Mouse (Mus musculus): ENCODE results near the gene Pi4kb. TPM values are rescaled to one million over a fixed set of nuclear protein-coding genes. Genes with fewer than 3 reads are reported as not detected.
A peak's percentile ranks its signal among the peaks of the same experiment; 100 is the strongest.
"Not testable (repeated sequence)": the region's sequence is repeated elsewhere in the genome, so short reads cannot be mapped to it uniquely, and the experiment has no call there.

Pi4kb gene
- 18.0 and 20.3 TPM in 2 replicates for polyA plus RNA-seq (2016; fragmentation: Nextera tagmentation; extraction: Ambion mirVana)

DNA sequence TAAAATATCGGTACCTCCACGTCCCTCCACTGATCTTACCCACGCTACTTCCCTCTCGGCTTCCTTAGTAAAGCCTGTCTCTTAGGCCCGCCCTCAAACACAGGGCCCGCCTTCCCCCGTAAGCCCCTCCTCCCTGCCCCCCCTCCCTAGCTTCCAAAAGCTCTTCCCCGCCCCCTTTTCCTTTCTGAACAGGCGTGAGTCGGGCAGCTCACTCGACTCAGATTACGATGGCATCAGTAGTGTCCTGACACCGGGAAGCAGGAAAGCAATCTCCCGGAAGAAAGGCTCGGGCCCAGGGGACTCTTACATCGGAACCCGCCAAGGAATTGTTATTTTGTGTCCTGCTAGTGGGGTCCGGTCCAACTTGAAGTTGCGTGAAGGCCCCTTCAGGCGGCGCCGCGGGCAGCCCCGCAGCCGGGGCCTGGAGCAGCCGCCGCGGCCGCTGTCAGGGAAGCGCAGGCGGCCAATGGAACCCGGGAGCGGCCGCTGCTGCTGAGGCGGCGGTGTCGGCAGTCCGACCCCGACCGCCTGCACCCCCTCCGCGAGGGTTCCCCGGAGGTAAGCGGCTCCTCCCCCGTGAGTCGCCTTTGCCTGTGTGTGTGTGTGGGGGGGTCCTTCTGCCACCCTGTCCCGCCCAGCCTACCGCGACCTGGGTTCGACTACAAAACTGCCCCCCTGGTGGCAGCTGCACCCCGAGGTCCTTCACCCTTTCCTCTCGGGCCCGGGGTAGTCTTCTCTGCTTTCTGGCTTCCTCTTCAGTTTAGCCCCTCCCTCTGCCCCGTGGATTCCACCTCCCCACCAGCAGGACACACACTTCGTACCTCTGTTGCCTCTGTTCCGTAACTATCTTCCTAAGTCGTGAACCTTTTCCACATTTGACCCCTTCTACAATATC, at the start of gene Pi4kb:
TSS of gene Pi4kb (plus strand) at position 204 of the 895 bp plus-strand sequence.
- no peaks in the 10 kb centered on the region for H3K27me3 ChIP-seq (replicated peaks)
- H3K9ac ChIP-seq = peak within 1 kb of the TSS; percentile 98
- peaks cover 19% of the 10 kb centered on the region for H3K36me3 ChIP-seq
- H3K4me2 ChIP-seq = peak within 1 kb of the TSS; percentile 79
- WGBS = under 1% methylated on average over 53 of the region's 57 CpGs
- H3K27ac ChIP-seq (ENCODE audit: poor library complexity, severe bottlenecking) = peak within 1 kb of the TSS; percentile 88
- no peaks in the 10 kb centered on the region for H3K9me3 ChIP-seq (replicated peaks)
- H3K4me3 ChIP-seq = peak within 1 kb of the TSS; percentile 97
- ATAC-seq (ENCODE audit: insufficient number of reproducible peaks, low FRiP score) = peak; percentile 94
- H3K4me1 ChIP-seq (replicated peaks) = peaks cover 16% of the 10 kb centered on the region

DNA sequence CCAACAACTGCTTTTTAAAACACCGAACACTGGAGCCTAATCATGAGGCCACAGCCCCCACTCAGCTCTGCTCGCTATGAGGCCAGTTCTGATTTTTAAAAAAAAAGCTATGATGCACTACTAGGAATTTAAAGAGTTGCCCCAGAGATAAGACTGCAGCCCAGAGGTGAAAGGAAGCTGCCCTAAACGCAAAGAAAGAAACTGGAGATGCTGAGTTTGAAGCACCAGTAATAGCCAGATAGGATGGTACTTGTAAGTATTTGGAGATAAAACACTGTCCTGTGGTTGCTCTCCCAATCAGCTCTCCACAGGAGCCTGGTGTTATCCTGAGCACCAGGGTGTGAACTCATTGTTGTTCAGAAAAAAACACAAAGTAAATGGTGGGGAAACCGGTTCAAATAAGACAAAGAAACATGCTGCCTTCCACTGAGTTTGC, 48.2 kb upstream of the Pi4kb start:
- 17% methylated on average over 4 of the region's 4 CpGs for WGBS
- H3K4me2 ChIP-seq; H3K9ac ChIP-seq; H3K9me3 ChIP-seq (replicated peaks); H3K27me3 ChIP-seq (replicated peaks); H3K4me3 ChIP-seq; H3K27ac ChIP-seq (ENCODE audit: poor library complexity, severe bottlenecking); H3K36me3 ChIP-seq: not testable (repeated sequence)
- ATAC-seq (ENCODE audit: insufficient number of reproducible peaks, low FRiP score) = peak; percentile 66
- peaks cover 12% of the 10 kb centered on the region for H3K4me1 ChIP-seq (replicated peaks)

DNA sequence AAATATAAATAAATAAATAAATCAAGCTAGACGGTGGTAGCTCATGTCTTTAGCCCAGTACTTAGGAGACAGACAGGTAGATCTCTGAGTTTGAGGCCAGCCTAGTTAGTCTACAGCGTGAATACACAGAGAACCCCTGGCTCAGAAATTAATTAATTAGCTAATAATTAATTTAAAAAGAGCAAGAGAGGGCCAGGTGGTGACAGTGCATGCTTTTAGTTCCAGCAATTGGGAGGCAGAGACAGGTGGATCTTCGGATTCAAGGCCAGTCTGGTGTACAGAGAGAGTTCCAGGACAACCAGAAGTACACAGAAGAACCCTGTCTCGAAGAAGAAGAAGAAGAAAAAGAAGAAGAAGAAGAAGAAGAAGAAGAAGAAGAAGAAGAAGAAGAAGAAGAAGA, 45.6 kb upstream of the Pi4kb start:
- H3K36me3 ChIP-seq; ATAC-seq (ENCODE audit: insufficient number of reproducible peaks, low FRiP score); H3K27me3 ChIP-seq (replicated peaks); H3K4me2 ChIP-seq; H3K9ac ChIP-seq; H3K9me3 ChIP-seq (replicated peaks); H3K27ac ChIP-seq (ENCODE audit: poor library complexity, severe bottlenecking); H3K4me3 ChIP-seq: not testable (repeated sequence)
- H3K4me1 ChIP-seq (replicated peaks) = peaks cover 30% of the 10 kb centered on the region
- WGBS = 92% methylated on average over 4 of the region's 4 CpGs

DNA sequence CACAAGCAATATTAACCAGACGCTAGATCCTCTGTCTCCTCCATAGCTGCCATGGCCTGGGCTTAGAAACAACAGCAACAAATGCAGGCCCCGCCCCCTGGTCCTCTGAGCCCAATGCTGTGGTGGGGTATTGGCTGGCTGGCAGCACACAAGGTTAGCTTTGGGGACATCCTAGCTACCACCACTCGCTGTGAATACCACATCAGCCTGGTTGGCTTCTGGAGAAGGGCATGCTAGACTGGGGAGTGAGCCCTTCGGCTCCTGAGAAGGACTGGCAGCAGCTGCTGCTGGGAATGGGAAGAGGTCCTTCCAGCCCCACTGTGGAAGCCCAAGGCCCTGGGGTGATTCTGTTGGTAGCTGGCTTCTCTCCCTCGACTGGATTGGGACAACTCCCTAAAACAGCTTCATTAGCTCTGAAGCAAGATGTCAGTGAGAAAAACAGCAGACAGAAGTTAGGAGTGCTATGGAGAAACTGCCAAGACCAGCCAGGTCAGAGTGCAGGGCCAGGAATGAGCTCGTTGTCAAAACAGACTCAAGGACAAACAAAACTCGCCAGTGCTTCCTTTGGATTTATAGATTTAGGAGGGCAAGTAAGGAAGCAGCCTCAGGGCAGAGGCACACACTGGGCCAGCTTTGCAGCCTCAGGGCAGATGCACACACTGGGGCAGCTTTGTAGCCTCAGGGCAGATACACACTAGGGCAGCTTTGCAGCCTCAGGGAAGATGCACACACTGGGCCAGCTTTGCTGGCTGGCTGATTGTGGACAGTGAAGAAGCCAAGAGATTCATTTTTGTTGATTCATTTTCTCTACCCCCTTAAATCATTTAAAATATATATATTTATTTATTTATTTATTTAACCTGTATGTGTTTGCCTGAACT, 43.9 kb upstream of the Pi4kb start:
- not testable (repeated sequence) for H3K4me3 ChIP-seq; ATAC-seq (ENCODE audit: insufficient number of reproducible peaks, low FRiP score); H3K27me3 ChIP-seq (replicated peaks); H3K9ac ChIP-seq; H3K4me2 ChIP-seq; H3K9me3 ChIP-seq (replicated peaks); H3K36me3 ChIP-seq; H3K27ac ChIP-seq (ENCODE audit: poor library complexity, severe bottlenecking)
- peaks cover 32% of the 10 kb centered on the region for H3K4me1 ChIP-seq (replicated peaks)
- WGBS = 42% methylated on average over 7 of the region's 7 CpGs

DNA sequence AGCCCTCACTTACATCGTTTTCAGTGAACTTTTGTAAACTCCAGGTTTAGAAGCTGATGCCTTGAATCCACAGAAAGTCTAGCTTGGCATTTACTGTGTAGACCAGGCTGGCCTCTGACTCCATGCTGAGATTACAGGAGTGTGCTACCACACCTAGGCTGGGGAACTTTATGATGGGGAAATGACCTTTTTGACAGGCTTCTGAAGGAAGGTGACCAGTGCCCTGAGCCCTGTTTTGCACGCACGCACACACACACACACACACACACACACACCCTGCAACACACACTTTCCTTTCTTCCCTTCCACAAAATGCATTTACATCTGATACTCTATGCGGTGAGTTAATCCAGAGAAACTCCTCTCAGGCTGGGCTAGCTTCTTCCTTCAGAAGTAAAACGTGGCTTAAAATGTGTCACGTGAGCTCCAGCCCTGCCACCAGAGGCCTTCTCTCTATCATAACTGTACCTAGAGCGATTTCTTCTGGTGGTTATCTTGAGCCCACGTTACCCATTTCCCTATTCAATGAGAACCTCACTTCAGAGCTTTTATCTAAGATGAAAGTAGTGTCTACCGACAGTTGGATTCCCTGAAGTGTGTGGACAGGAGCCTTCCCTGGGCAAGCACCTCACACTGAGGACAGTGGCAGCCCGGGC, 43.0 kb upstream of the Pi4kb start:
- H3K27ac ChIP-seq (ENCODE audit: poor library complexity, severe bottlenecking); H3K36me3 ChIP-seq; H3K27me3 ChIP-seq (replicated peaks); H3K4me2 ChIP-seq; H3K4me3 ChIP-seq; H3K9ac ChIP-seq; ATAC-seq (ENCODE audit: insufficient number of reproducible peaks, low FRiP score); H3K9me3 ChIP-seq (replicated peaks): not testable (repeated sequence)
- peaks cover 28% of the 10 kb centered on the region for H3K4me1 ChIP-seq (replicated peaks)
- 59% methylated on average over 10 of the region's 10 CpGs for WGBS

DNA sequence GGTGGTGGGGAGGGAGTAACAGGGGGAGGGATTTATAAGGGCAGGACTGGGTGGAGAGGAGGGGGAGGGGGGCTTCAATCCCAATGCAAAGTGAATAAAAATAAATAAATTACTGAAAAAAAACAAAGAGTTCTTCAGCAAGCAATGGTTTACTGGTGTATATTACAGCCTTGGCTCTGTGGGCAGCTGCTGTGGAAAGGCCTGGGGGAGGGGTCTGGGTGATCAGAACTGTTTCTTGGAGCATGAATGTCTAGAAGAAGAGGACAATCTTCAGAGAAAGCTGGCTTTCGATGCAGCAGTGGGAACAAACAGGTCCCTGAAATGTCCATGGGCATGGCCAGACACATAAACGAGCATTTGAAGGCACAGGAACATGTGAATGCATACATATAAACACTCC, 42.3 kb upstream of the Pi4kb start:
- H3K9ac ChIP-seq; H3K9me3 ChIP-seq (replicated peaks); H3K27me3 ChIP-seq (replicated peaks); H3K4me3 ChIP-seq; H3K36me3 ChIP-seq; ATAC-seq (ENCODE audit: insufficient number of reproducible peaks, low FRiP score): not testable (repeated sequence)
- peak overlapping the region; percentile 79; the same call in 1 of the 2 replicates for H3K4me2 ChIP-seq
- H3K4me1 ChIP-seq (replicated peaks) = peaks cover 28% of the 10 kb centered on the region
- peak overlapping the region; percentile 65; the same call in 1 of the 2 replicates for H3K27ac ChIP-seq (ENCODE audit: poor library complexity, severe bottlenecking)
- 61% methylated on average over 2 of the region's 2 CpGs for WGBS

DNA sequence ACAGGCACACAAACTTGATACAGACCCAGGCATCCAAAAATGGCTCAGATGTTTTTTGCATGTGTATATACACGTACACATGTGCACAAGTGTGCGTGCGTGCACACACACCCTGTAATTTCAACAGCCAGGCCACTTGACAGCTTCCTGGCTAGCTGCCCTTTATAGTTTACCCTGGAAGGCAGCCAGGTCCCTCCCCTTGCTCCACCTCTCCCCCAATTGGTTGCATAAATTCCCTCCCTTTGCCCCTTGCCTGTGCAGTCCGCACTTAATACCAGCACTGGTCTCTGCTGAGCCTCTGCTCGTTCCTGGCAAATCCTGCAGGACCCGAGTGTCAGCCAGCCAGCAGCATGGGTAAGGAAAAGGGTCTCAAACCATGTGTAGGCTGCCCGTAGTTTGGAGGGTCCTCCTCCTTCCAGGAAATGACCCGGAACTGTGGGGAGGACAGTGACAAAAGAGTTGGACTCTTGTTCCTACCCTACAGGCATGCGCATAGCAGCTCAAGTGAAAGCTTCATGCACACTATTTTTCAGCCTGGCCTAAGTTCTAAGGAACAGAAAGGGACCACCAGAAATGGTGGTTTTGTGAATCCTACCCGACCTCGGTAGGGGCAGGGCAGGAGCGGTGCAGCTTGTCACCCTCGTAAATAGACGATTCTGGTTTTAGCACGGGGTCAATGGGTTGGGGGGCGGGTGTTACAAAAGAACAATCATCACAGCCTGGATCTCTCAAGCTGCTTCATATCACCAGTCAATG, 41.5 kb upstream of the Pi4kb start, which contains the start of gene Selenbp1:
TSS of gene Selenbp1 (plus strand) at position 248 of the 756 bp plus-strand sequence.
- Histone ChIP-seq H3K9me3 (replicated peaks) (no peaks in the 10 kb centered on the region), H3K27ac (ENCODE audit: poor library complexity, severe bottlenecking) (peak within 1 kb of the TSS; percentile 93), H3K36me3 (no peaks in the 10 kb centered on the region), H3K9ac (peak within 1 kb of the TSS; percentile 67), H3K4me2 (peak within 1 kb of the TSS; percentile 79), H3K27me3 (replicated peaks) (no peaks in the 10 kb centered on the region), H3K4me1 (replicated peaks) (peaks cover 28% of the 10 kb centered on the region), H3K4me3 (peak within 1 kb of the TSS; percentile 52)
- WGBS = 5% methylated on average over 16 of the region's 16 CpGs
- ATAC-seq (ENCODE audit: insufficient number of reproducible peaks, low FRiP score) = peak; percentile 84

DNA sequence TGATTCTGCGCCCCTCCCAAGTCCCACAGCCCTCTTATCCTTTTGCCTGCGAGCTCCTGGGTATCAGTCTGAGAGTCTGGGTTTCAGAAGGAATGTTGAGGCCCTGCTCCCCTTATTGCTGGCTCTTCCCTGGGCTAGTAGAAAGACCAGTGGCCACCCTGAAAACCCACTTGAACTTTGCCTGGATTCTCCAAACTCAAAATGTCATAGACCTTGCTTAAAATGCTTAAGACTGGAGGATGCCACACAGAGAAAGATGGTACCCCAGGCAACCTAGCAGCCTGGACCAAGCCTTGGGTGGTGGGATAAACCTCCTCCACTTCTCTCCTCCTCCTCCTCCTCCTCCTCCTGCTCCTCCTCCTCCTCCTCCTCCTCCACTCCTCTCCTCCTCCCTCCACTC, 40.9 kb upstream of the Pi4kb start:
- WGBS = no CpG with 5 or more reads among the region's 2 CpGs

DNA sequence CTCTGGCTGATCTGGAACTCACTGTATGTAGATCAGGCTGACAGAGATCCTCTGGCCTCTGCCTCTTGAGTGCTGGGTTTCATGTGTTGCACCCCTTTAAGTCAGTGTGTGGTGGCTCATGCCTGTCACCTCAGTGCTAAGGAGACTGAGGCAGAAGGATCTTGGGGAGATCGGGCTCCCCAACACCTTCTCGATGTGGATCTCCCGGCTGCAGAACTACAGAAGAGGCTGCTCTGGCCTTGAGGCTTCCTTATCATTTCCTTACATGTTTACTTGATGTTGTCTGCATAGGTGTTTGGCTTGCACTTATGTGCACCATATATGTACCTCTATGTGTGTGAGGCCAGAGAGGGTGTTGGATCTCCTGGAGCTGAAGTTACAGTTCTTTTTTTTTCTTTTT, 40.0 kb upstream of the Pi4kb start:
- ATAC-seq (ENCODE audit: insufficient number of reproducible peaks, low FRiP score); H3K27ac ChIP-seq (ENCODE audit: poor library complexity, severe bottlenecking): not testable (repeated sequence)

More for the DNA sequence above, 40.9 kb upstream of the Pi4kb start:
- H3K9me3 ChIP-seq (replicated peaks); ATAC-seq (ENCODE audit: insufficient number of reproducible peaks, low FRiP score); H3K9ac ChIP-seq; H3K27me3 ChIP-seq (replicated peaks); H3K36me3 ChIP-seq: not testable (repeated sequence)
- Histone ChIP-seq H3K4me1 (replicated peaks) (peaks cover 28% of the 10 kb centered on the region), H3K4me2 (peak overlapping the region; percentile 79), H3K27ac (ENCODE audit: poor library complexity, severe bottlenecking) (peak overlapping the region; percentile 13; the same call in 1 of the 2 replicates), H3K4me3 (peak overlapping the region; percentile 52; the same call in 1 of the 2 replicates)

DNA sequence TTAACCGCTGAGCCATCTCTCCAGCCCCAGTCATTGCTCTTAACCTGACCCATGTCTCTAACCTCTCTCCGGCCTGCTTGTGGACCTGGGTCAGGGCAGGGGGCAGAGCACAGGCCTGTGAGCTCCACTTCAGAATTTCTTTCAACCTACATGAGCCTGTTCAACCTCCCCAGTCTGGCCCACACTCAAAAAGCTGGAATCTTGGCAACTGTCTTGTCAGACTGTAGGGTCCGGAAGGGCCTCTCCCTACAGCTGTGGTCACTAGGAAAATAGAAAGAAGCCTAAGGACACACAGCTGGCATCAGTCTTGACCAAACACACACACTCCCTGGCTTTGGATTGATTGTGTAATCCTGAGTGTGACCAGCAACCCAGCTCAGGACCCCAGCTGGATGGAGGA, 39.2 kb upstream of the Pi4kb start:
- H3K27me3 ChIP-seq (replicated peaks); H3K9me3 ChIP-seq (replicated peaks); H3K4me3 ChIP-seq; H3K9ac ChIP-seq; H3K27ac ChIP-seq (ENCODE audit: poor library complexity, severe bottlenecking); H3K4me2 ChIP-seq; H3K36me3 ChIP-seq; ATAC-seq (ENCODE audit: insufficient number of reproducible peaks, low FRiP score): not testable (repeated sequence)
- H3K4me1 ChIP-seq (replicated peaks) = peaks cover 33% of the 10 kb centered on the region
- 85% methylated on average over 3 of the region's 3 CpGs for WGBS

More for the DNA sequence above, 40.0 kb upstream of the Pi4kb start:
- not testable (repeated sequence) for H3K4me3 ChIP-seq; H3K9ac ChIP-seq; H3K9me3 ChIP-seq (replicated peaks); H3K36me3 ChIP-seq; H3K27me3 ChIP-seq (replicated peaks); H3K4me2 ChIP-seq
- H3K4me1 ChIP-seq (replicated peaks) = peaks cover 28% of the 10 kb centered on the region
- WGBS = 85% methylated on average over 3 of the region's 3 CpGs
